Mouse (Mus musculus) adrenal gland, postnatal 36 days (tissue): ENCODE measurements at regions not wholly inside any gene's neighbourhood (a gene's known extent, or its start where the extent isn't known, plus 50 kb on each side); places are given as distances from the start of the nearest gene placed in this dataset.
"Not testable (repeated sequence)": the region's sequence is repeated elsewhere in the genome, so short reads cannot be mapped to it uniquely, and the experiment has no call there.

Experiments used
- DNase-seq, 2 experiments: peaks; one replicate each; pipeline ENCODE4 v3.0.0; 2021; ENCODE audit warnings: mixed read lengths in 1 of 2

- DNase-seq = no peak
These were observed 475.6 kb downstream of the Inhba start for GRCm38 (mm10) chr13:16487292-16487691.

GRCm38 (mm10) chr13:16490680-16491079 is 479.0 kb downstream of the Inhba start:
- not testable (repeated sequence) for DNase-seq

GRCm38 (mm10) chr13:16498052-16498451 is 486.4 kb downstream of the Inhba start:
- DNase-seq = no peak

GRCm38 (mm10) chr13:16512876-16513275 is 501.2 kb downstream of the Inhba start:
- no peak for DNase-seq

GRCm38 (mm10) chr13:16515195-16515594 is 503.5 kb downstream of the Inhba start:
- no peak for DNase-seq

- no peak for DNase-seq
These were observed 517.4 kb downstream of the Inhba start for GRCm38 (mm10) chr13:16529036-16529435.

GRCm38 (mm10) chr13:16543771-16544170 is 532.1 kb downstream of the Inhba start:
- no peak for DNase-seq

- no peak for DNase-seq
These were observed 538.4 kb downstream of the Inhba start for GRCm38 (mm10) chr13:16550060-16550459.

GRCm38 (mm10) chr13:16564988-16565387 is 553.3 kb downstream of the Inhba start:
- DNase-seq = no peak

- no peak for DNase-seq
These were observed 562.4 kb downstream of the Inhba start for GRCm38 (mm10) chr13:16574069-16574468.

- DNase-seq = no peak
These were observed 574.6 kb downstream of the Inhba start for GRCm38 (mm10) chr13:16586286-16586685.

GRCm38 (mm10) chr13:16619755-16620154 is 608.1 kb downstream of the Inhba start:
- DNase-seq = no peak

- no peak for DNase-seq
These were observed 614.9 kb downstream of the Inhba start for GRCm38 (mm10) chr13:16626584-16626983.

GRCm38 (mm10) chr13:16633445-16634092 is 621.9 kb downstream of the Inhba start:
- DNase-seq = no peak

- DNase-seq = no peak
These were observed 624.6 kb downstream of the Inhba start for GRCm38 (mm10) chr13:16636251-16636650.

GRCm38 (mm10) chr13:16641611-16642449 is 630.2 kb downstream of the Inhba start:
- no peak for DNase-seq

GRCm38 (mm10) chr13:16642450-16642994 is 630.9 kb downstream of the Inhba start:
- DNase-seq = no peak

- DNase-seq = no peak
These were observed 633.7 kb downstream of the Inhba start for GRCm38 (mm10) chr13:16645311-16645710.

GRCm38 (mm10) chr13:16646056-16646455 is 634.4 kb downstream of the Inhba start:
- no peak for DNase-seq

GRCm38 (mm10) chr13:16646649-16647048 is 635.0 kb downstream of the Inhba start:
- DNase-seq = no peak

- no peak for DNase-seq
These were observed 644.5 kb downstream of the Inhba start for GRCm38 (mm10) chr13:16656110-16656509.

- no peak for DNase-seq
These were observed 648.2 kb downstream of the Inhba start for GRCm38 (mm10) chr13:16659894-16660293.

- no peak for DNase-seq
These were observed 657.0 kb downstream of the Inhba start for GRCm38 (mm10) chr13:16668652-16669051.
